14 mouse cellular contexts compared by ENCODE assay signal in genomic region chr7:70433358-70433757, GRCm38 (mm10).
"Had no signal": no experiment of that assay in that cellular context is flagged by ENCODE, and none has a peak within 500 bp of the region (broad histone marks: within the 10 kb centered on the region; RNA-seq: fewer than 3 reads in every experiment).

No protein-coding gene starts in this region.

- ATAC-seq: lung, postnatal 0 days; midbrain, embryonic 15.5 days had no signal

- H3K9ac ChIP-seq: limb, embryonic 13.5 days; liver, embryonic 14.5 days; midbrain, embryonic 15.5 days; neural tube, embryonic 12.5 days had no signal

- H3K9me3 ChIP-seq: limb, embryonic 13.5 days; midbrain, embryonic 15.5 days; neural tube, embryonic 12.5 days had no signal

- H3K4me3 ChIP-seq: limb, embryonic 13.5 days; midbrain, embryonic 15.5 days; neural tube, embryonic 12.5 days had no signal

- H3K36me3 ChIP-seq: limb, embryonic 13.5 days; midbrain, embryonic 15.5 days; neural tube, embryonic 12.5 days had no signal

- H3K4me2 ChIP-seq: limb, embryonic 13.5 days; midbrain, embryonic 11.5 days; midbrain, embryonic 15.5 days; neural tube, embryonic 12.5 days had no signal

- H3K4me1 ChIP-seq: midbrain, embryonic 15.5 days; neural tube, embryonic 12.5 days had no signal

- H3K27me3 ChIP-seq: limb, embryonic 13.5 days; midbrain, embryonic 15.5 days; neural tube, embryonic 12.5 days had no signal

- H3K27ac ChIP-seq: limb, embryonic 13.5 days; liver, embryonic 14.5 days; midbrain, embryonic 15.5 days; neural tube, embryonic 12.5 days had no signal

- DNase-seq: layer of hippocampus, adult 9-11 months; layer of hippocampus, postnatal 36 days; lung, adult 18-20 months; lung, postnatal 4 days; right cerebral cortex, postnatal 4 days; spleen, adult 18-20 months; thymus, adult 18-20 months; thymus, postnatal 25 days had no signal
